Mouse (Mus musculus): ENCODE data around the gene Mpv17l.
"Not testable (repeated sequence)": the region's sequence is repeated elsewhere in the genome, so short reads cannot be mapped to it uniquely, and the experiment has no call there.

Gene Mpv17l

DNA sequence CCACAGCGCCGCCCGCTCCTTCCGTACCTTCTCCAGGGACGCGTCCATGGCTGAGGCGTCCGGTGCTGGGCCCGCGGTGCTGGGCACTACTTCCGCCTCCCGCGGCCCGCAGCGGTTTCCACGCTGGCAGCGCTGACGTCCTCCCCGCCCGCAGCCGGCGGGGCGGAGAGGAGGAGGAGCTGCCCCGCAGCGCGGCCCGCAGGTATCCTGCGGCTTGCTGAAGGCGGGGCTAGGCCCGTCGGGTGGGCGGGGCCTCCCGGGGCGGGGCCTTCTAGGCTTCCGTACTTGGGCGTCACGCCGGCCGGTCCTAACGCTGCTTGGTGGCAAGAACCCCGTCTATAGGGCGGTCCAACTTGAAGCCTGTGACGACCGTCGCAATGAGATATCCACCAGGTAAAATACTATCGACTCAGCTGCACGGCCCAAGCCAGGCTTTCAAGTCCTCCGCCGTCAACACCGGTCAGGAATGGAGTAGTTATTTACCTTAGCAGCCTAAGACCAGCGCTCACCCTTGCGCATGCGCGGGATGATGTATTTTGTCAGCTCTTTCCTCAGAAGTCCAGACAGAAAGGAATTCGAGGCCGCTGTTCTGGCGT lies at the start of gene Mpv17l, which contains the start of gene Pdxdc1:
Gene Mpv17l (plus strand): TSS at position 274 of the 596 bp plus-strand sequence.
Gene Pdxdc1 (minus strand): TSS at position 244 of the 596 bp plus-strand sequence.
- peak; percentile 99 for DNase-seq

DNA sequence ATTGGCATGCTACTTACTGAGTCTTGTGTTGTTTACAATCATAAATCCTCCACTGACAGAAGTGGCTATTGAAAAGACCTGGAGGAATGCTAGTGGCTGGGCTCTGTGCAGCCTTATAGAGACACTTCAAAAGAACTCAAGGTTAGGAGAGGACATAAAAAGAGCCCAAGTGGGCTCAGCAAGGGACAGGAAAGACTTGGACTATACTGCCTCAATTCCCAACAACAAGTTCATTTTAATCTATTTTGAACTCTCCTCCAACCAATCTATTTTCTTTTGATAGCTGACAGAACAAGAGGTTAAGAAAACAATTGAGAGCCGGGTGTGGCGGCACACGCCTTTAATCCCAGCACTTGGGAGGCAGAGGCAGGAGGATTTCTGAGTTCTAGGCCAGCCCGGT lies 49.1 kb upstream of the Mpv17l start:
- no peak for DNase-seq

DNA sequence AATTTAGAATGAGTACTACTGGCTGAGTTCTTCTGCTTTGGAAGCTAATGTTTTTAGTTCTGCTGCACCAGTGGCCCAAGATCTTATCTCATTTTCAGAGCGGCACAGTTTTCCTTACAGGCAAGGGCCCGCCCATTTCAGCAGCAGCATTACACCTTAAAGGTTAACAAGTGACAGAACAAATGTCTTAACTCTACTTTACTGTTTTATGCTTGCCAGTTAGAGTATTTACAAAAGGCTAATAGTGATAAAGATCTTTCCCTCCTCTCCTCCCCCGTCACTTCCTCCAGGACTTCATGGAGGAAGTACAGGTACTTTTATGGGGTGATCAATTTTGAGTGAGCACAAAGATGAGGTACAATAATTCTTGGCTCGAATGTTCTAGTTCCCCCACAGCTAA lies 36.9 kb upstream of the Mpv17l start:
- DNase-seq, result peak; percentile 6

DNA sequence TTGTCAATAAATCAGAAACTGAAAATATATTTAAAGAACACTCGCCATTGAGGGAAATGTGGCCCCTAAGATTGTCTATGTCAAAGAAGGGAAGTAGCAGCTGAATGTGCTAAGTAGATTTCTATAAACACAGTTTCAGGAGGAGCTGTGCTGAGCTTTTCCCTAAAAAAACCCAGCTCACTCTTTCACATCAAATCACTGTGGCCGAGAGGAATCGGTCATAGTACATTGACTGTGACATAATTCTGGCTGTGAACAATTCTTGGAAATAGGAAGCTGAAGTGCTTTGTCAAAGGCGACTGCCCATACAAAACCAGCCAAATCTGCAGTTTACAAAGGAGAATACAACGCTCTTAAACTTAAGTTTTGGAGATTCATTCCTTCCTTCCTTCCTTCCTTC lies 36.3 kb upstream of the Mpv17l start:
- DNase-seq, result no peak

DNA sequence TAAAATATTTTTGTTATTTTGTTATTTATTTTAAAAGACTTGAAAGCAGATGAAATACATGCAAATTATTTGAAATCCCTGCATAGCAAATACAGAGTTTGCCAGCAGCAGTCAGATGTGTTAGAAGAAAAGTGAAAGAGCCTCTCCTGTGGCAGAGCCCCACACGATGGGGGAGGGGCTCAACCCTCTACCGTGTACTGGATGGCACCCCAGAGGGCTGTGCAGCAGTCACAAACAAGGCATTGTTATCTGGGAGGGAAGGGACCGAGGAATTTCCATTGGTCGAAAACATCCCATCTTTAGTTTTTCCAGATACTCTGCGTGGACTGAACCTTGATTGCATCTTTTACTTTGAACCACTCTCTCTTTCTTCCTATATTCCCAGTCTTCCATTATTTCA lies 35.6 kb upstream of the Mpv17l start:
- peak; percentile 17 for DNase-seq

DNA sequence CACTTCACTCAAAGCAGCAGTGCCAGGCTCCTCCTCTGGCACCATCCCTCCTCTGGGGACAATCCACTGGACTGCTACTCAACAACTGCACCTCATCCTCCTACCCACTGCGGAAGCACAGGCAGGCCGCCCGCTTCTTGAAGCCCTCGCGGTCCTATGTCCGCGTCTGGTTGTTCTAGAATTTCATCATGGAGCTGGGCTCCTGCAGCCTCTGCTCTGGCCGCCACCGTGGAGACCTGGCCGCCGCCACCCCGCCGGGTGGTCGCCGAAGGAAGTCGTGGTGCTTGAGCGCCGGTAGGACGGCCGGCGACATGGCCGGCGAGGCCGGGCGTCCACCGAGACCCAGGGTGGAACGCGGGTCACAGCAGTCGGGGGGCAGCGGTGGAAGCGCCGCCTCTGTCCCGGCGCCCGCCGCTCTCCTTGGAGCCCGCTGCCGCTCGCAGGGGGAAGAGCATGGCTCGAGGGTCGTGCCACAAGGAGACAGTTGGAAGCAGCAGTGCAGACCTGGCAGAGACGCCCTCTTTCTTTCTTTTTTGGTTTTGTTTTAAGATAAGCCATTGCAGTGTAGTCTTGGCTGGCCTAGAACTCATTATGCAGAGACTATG lies 34.9 kb upstream of the Mpv17l start:
- peak; percentile 8 for DNase-seq

DNA sequence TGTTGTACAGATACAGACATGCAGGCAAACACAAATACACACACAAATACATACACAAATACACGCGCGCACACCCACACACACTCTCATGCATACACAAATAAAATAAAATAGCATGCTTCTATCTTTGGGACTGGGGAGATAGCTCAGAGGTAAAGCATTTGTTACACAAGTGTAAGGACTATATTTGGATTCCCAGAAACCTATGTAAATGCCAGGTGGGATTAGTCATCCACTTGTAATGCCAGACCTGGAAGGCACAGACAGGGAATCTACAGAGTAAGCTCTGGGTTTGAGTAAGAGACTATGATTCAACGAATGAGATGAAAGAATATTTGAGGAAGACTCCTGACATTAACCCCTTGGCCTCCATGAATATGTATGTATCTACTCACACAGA lies 27.5 kb upstream of the Mpv17l start:
- no peak for DNase-seq

DNA sequence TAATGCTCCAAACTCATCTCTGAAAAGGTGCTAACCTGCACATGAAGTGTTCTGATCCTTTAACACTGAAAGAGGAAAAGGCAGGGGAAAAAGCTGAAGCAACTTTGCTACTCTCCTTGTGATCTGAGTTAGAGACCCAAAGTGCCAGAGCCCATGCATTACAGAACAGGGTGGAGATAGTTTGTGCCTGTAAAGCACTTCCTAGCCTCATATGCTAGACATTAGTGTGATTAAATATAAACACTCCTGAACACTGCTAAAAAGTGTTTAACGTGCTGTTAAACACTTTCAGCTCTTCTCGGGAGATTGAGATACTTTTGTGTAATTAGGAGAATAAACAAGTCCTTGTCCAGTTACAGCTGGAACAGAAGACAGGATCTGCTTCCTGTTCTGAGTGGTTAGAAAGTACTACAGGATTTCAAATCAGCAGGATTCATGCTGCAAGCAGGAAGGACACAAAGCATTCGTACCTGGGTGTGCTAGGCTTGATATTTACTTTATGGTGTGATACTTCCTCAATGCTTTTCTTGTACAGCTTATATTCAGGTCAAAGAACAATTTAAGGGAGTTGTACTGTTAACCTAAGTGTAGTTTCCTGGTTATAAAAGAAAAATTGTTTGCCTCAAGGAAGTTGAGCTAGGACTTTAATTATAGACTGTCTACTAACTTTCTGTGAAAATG lies 19.7 kb upstream of the Mpv17l start:
- no peak for DNase-seq

DNA sequence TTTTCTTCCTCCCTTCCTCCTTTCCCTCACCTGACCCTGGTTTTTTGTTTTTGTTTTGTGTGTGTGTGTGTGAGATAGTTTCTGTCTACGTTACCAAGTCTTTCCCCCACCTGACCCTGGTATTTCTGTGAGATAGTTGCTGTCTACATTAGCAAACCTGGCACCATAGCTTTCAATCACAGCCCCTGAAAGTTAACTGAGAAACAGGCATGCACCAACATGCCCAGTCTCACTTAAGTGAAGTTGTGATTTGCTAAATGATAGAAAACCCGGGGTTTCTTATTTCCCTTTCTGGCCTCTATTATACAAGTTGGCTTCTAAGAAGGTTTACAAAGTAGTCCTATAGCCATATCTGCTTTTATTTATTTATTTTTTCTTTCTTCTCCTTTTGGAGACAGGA lies 12.5 kb upstream of the Mpv17l start:
- DNase-seq, result no peak

DNA sequence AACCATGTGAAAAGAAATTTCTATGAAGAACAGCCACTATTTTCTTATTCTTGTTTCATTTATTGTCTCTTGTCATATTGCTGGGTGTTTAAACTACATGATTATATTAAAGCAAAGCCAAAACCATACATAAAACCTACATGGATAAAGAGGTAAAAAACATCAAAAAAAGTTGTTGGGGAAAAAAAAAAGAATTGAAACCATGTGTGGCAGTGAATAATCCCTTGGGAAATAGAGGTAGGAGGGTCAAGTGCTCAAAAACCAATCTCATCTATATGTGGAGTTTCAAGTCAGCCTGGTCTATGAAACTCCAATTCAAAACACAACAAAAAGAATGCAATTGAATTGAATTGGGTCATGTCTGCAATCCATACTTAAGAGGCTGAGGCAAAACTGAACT lies 10.1 kb upstream of the Mpv17l start:
- DNase-seq, result no peak

DNA sequence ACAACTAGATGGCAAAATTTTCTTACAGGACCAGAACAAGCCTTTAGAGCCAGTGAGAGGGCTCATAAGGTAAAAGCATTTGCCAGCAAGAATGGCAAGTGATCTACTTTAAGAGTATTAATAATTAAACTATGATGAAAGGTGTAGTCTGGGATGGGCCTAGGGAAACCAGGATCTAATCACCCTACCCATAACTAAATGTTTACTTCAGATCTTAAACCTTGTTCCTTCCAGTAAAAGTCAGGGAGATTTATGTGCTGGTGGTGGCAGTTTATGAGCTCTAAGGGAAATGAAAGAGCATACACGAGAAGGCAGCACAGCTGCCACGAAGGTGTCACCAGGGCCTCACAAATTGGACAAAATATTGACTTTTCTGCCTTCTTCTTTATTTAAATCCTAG lies 8.9 kb upstream of the Mpv17l start:
- DNase-seq, result no peak

DNA sequence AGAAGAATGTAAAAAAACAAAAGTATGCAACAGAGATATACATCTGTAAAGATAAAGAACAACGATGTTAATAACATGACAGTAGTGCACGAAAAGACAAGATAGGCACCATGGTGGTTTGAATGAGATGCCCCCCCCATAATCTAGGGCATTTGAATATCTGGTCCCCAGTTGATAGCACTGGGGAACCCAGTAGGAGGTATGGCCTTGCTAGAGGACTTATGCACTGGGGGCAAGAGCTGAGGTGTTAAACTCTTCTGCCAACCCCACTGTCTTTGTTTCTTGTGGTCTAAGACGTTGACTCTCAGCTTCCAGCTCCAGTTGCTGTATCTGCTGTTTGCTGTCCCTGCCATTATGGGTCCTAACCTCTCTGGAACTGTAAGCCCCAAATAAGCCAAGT lies 7.2 kb upstream of the Mpv17l start:
- no peak for DNase-seq

DNA sequence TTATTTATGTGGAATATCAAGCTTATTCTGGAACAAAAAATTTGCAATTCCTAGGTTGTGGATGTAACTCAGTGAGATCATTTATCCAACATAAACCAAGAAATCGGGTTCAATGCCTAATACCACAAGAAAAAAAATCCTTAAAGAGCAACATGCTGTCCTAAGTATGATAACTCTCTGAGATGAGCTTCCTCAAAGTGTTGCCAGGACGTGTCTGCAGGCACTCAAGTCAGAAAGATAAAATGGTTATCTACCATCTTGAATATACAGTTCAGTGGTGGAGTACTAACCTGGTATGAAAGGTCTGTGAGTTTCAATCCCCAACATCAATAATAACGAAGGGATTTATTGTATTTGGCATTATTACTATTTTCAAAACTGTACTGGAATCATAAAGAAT lies 6.6 kb upstream of the Mpv17l start:
- DNase-seq, result no peak

DNA sequence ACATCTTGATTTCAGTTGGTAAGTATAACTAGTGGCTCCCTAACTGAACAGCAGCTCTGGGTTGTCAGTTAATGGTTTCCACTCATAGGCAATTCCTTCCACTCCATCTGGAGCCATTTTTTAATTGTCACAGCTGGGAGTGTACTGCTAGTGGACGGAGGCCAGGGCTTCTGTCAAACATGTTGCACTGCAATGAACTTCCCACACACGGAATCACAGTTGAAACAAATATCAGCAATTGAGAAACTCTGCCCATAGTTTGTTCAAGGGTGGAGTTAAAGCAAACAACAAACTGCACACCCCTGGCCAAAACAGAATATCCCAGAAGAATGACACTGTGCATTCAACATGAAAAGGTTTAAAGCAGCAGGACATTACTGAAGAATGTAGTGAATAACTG lies 4.0 kb upstream of the Mpv17l start:
- no peak for DNase-seq

DNA sequence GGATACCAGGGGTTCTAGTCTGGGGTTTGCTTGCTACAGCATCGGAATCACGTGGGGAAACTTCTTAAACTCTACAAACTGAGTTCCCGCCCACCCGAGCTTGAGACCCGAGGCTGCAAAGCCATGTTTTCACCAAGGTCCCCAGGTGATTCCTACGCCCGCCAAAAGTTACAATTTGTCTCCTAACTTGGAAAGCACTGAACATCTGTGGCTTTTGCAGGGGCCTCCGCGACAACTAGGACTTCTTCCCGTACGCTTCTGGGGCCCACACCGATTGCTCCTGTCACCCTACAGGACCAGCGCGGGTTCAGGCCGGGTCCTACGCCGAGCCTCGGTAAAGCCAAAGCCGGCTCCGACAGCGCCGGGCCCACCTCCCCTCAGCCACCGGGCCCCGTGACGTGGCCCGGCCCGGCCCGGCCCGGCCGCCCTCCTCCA lies 547 bp upstream of the Mpv17l start:
- no peak for DNase-seq

DNA sequence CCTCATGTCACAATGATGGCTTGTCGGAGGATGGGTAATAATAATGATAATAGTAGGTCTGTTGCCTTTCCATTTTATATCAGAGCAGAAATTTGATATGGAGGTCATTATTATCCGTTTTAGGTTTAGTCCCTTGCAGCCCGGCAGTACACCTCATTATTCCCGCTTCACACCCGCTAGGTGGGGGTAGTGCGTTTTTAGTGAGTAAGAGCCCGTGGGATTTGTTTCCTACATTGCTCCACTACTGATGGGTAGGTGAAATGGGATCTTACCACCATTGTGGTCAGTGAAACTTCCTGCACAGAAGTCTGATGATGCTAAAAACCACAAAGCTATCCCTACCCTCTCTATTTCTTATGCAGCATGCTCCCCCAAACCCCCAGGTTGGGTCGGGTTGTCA lies 527 bp downstream of the Mpv17l start:
- peak; percentile 79 for DNase-seq

DNA sequence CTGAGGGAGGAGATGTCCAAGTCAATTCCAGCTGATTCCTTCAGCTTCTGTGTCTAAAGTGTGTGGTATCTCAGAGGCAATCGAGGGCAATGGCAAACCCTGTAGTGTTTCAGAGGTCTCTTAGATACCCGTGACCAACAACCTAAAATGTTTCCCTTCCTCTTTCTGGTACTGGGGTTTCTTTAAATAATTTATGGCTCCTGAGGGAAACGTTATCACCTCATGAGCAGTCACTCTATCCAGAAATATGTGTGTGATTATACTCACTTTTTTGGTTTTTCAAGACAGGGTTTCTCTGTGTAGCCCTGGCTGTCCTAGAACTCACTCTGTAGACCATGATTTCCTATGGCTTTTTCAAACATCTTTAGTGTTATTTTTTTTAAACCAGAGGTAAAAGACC lies 4.3 kb downstream of the Mpv17l start:
- DNase-seq, result no peak

DNA sequence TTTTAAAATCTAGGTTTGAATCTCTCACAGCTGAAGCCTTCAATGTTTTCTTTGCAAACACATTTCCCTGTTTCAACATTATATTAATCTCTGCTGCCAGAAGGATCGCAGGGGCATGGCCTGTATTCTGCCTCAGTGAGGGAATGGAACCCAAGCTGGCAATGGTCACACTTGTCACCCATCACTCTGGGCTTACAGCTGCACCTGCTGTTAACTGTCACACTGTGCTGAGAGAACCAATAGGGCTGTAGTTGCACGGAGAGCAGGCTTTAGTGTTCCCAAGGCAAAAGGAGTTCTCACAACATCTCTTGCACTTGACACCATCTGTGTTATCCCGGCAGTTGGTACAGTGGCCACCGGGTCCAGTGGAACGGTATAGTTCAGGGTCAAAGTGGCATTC lies 17.1 kb downstream of the Mpv17l start:
- DNase-seq, result no peak

DNA sequence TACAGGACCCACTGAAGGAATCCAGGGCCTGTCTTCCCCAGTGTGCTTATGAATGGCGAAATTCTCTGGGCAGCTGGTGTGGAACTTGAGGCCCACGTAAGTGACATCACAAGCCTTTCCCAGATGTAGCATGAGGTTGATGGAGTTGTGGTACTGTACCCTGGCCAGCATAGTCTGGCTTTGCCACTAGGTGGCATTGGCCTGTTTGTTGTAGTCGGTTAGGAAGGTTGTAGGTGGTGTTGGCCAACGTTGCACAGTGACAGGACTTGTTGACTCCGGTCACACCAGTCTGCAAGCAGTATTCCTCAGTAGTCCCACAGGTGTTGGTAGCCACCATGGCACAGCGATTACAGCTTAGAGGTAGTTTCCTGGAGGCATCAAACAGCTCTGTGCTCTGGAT lies 18.1 kb downstream of the Mpv17l start:
- no peak for DNase-seq

DNA sequence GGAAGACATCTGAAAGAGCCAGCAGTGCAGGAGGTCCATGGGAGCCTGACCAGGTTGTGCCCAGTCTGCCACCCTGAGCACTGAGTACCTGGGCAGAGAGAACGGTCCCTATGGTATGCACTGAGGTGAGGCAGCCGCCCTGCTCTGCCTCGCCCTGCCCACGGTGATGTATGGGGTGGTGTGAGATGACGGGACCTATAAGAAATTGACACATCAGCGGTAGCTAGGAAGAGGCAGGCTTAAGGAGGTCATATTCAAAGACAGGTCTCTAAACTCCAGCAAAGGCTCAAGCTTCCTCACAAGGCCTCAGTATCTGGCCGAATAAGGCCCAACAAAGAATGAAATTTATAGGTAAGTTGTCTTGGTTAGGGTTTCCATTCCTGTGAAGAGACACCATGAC lies 18.8 kb downstream of the Mpv17l start:
- DNase-seq, result no peak

DNA sequence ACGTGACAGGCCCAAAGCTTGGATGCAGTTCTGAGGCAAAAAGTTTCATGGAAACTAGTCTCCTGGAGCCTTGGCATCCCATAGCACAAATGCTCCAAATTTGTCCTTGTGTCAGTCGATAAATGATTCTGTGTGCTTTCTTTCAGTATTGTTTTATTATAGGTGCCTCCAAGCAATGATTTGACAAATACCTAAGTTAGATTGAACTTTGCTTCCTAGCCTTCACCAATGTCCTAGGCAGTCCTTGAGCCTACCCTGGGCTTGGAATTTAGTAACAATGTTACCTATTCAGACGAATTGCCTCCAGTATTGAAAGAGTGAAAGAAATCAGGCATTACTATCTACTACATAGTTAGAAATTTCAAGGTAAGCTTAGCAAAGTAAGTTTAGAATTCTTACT lies 19.5 kb downstream of the Mpv17l start:
- DNase-seq, result not testable (repeated sequence)

DNA sequence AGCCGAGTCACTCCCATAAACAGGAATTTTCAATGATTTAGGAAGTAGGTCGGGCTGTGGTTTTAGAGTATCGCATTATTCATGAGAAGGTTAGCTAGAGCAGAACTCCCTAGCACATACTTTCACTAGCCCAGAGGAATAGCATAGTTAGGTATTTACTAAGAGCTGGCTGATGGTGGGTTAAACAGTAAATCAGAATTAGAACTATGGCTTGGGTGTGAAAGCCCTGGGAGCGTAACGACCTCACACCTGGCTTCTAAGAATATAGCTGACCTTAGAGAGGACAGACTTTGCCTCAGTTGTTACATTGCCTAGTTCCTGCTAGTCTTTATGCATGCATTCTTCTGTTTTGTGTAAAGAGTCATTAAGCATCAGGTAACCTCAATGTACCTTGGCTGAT lies 20.0 kb downstream of the Mpv17l start:
- DNase-seq, result not testable (repeated sequence)

DNA sequence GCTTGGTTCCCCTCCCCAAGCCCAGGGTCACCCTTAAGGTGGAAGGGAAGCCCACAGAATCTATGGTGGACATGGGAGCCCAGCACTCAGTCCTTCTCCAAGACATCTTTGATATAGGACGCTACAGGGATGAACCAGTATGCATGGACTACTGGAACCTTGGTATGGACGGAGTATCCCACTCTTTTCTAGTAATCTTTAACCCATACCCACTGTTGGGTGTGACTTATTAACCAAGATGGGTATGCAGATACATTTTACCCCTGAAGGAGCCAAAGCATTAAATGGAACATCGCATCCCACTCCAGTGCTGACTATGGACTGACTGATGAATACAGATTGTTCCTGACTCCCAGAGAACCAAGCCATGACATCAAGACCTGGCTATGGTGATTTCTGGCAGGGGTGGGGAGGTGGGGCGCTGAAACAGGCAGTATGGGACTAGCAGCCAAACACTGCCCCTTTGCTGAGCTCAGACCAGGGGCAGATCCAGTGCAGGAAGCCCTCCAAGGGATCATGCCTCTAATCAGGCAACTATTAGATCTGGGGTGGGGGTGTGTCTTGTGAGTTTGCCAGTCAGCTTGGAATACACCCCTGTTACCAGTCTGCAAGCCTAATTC lies 24.6 kb downstream of the Mpv17l start:
- DNase-seq, result no peak
